Mouse (Mus musculus): ENCODE results near the gene Itga10.
A peak's percentile ranks its signal among the peaks of the same experiment; 100 is the strongest.
"Not testable (repeated sequence)": the region's sequence is repeated elsewhere in the genome, so short reads cannot be mapped to it uniquely, and the experiment has no call there.

Itga10 gene

DNA sequence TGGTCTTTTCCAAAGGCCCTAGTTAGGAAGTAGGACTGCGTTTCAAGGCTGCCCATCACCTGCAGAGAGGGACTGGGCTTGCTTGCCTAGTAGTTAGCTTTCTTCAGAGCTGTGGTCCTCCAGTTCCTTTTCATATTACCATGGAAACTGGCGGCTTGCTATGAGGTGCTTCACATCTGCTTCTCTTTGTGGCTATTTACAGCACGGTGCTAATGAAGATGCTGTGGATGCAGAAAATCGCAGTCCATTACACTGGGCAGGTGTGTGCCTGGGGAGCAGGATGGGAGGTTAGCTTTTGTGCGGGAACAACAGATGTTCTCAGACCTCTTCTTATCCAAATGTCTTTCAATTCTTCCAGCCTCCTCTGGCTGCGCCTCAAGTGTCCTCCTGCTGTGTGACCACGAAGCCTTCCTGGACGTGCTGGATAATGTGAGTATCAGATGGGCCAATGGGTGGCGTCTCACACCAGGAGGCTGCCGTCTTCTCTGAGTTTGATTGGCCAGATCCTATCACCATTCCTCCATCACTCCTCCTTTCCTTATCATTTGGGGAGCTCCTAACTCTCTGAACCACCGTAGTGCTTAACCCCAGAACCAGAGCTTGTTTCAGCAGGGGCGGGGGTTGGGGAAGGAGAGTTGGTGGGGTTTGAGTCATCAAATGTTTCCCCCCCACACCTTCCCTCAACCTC, 35.0 kb downstream of the Itga10 start:
- no peak for DNase-seq

DNA sequence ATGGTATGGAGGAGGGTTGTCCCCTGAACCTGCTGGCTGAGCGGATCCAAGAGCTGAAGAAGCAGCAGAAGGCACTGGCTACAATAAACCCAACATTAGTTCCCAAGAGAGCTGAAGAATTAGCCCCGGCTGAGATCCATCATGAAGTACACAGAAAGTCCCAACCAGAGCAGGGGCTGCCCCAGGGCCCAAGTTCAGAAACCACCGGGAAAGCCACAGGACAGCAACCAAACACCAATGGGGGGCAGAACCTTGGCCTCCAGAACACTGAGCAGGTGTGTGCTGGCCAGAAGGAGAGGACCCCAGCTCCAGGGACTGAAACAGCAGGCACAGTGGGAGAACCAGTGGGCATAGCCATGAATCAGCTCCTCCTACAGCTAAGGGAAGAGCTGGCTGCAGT, 38.1 kb downstream of the Itga10 start:
- DNase-seq = no peak

DNA sequence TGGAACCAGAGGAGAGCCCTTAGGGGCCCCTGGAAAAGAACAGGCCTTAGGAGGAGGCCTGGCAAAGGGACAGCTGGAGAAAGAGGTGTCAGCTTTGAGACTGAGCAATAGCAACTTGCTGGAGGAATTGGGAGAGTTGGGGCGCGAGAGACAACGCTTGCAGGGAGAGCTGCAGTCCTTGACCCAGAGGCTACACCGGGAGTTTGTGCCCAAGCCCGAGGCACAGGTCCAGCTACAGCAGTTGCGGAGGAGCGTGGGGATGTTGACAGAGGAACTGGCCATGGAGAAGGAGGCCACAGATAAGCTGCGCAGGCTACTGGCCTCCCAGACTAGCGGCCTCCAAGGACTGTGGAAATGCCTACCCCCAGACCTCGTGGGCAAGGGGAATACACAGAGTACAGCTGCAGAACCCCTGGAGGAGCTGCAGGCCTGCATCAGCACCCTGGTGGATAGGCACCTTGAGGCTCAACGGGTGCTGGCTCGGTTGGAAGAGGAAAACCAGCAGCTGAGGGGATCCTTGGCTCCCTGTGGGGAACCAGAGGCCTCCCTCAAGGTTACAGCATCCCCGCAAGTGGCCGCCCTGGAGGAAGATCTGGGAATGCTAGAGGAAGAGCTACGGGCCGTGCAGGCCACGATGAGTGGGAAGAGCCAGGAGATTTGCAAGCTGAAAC, 38.9 kb downstream of the Itga10 start:
- no peak for DNase-seq

- DNase-seq = no peak
Observed at GRCm38 (mm10) chr3:96684822-96685156, 39.4 kb downstream of the Itga10 start.

DNA sequence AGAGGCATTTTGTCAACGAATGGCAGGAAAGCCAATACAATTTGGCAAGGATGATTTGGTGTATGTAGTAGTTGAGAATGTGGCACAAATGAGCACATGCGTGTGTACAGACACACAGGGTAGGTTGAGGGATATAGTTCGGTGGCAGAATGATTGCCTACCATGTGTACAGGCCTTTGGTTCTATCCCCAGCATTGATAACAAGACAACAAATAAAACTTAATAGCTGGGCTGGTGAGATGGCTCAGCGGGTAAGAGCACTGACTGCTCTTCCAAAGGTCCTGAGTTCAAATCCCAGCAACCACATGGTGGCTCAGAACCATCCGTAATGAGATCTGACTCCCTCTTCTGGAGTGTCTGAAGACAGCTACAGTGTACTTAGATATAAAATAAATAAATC, 40.7 kb downstream of the Itga10 start:
- DNase-seq = not testable (repeated sequence)

- no peak for DNase-seq
Observed at GRCm38 (mm10) chr3:96688854-96689253, 43.5 kb downstream of the Itga10 start.

- no peak for DNase-seq
Observed at GRCm38 (mm10) chr3:96690298-96690697, 44.9 kb downstream of the Itga10 start.

DNA sequence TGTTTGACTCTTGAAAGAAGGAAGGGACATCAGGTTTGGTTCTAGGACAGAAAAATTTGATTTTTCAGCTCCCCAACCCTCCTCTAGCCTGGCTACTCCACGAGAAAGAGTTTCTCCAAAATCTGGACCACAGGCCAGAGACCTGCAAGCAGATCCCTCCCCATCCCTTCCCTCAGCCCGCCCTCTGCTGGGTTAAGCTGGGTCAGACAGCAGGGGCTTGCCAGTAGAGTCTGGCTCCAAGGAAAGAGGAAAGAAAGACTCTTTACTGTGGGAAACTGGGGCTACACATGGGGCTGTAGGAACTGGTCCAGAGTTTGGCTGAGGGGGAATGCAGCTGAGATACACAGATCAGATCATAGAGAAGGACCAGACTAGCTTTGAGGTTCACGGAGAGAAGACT, 47.1 kb downstream of the Itga10 start:
- DNase-seq = peak; percentile 81

- DNase-seq = no peak
Observed at GRCm38 (mm10) chr3:96693579-96693978, 48.2 kb downstream of the Itga10 start.

DNA sequence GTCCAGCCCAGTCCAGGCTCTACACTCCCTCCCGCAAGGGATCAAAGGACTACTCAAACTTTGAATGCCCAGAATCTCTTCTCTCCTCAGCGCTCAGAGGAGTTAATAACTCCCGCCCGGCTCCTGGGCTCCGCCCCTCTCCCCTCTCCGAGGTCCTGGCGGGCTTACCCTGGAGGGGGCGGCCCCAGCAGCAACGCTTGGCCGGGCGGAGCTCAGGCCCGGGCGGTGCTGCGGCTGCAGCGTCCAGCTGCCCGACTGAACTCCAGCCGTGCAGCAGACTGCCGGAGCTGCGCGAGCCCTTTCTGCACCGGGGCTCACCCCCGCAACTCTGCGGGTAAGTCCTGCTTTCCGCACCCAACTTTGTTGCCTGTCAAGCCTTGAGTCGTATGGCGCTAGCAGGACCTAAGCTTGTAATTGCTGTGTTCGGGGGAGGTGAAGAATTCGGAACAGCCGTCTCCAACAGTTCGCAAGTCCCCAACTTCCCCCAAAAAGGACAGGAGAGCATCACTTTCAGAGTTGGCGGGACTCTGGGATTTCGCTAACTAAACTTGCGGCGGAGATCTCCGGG, 50.9 kb downstream of the Itga10 start, which contains the start of gene Pias3:
TSS of gene Pias3 (plus strand) at position 187 of the 568 bp plus-strand sequence.
- DNase-seq = peak; percentile 95

DNA sequence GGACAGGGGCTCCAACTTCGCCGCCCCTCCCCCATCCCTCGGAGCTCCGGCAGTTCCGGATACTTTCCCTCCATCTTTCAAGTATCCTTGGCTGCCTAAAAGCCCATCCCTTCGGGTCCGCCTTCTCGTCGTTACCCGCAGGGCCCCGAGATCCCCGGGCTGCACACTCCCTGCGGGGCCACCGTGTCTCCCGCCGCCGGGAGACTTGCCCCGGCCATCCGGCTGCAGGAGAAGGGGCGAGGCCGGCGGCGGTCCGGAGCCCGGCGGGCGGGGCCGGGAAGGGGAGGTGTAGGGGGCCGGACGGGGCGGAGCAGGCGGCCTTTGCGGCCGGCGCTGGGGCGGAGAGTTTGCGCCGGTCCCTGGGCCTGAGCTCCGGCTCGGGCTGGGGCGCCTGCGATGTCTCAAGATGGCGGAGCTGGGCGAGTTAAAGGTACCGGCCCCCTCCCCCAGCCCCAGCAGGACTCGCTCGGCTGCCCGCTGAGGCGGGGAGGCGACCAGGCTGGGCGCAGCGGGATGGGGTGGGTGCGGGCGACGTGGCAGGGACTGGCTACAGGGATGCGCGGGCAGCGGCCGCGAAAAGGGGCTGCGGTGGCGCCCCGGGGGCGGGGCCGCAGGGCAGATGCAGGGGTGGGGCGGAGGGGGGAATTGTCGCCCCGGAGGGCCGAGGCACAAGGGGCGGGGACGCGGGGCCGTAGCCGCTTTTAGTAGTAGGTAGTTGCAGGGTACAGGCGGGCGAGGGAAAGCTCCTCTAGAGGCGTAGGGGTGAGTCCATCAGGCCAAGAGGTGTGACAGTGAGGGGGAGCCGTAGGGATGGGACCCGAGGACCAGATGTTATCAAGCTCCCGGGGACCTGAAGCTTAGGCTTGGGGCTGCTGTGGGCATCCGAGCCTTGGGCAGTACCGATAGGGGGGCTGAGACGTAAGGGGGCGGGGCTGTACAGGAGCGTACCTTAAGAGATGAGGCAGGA, 51.7 kb downstream of the Itga10 start:
- DNase-seq = peak; percentile 95

GRCm38 (mm10) chr3:96698993-96699690, 53.8 kb downstream of the Itga10 start:
- DNase-seq = no peak

DNA sequence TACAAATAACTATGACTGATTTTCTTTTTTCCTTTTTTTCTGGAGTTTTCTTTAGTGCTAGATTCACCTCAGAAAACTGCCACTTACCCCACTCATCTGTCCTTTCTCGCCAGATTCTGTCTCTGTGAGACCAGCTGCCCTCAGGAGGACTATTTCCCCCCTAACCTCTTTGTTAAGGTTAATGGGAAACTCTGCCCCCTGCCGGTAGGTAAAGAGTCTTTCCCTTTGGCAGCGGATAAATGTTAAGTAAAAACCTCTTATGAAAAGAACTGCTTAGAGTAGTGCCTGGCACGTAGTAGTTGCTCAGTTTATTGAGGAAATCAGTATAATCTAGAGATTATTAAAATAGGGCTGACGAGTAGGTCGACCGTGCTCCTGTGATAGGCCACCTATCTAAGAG, 55.0 kb downstream of the Itga10 start:
- peak; percentile 46 for DNase-seq

GRCm38 (mm10) chr3:96701003-96701402, 55.6 kb downstream of the Itga10 start:
- DNase-seq = no peak

DNA sequence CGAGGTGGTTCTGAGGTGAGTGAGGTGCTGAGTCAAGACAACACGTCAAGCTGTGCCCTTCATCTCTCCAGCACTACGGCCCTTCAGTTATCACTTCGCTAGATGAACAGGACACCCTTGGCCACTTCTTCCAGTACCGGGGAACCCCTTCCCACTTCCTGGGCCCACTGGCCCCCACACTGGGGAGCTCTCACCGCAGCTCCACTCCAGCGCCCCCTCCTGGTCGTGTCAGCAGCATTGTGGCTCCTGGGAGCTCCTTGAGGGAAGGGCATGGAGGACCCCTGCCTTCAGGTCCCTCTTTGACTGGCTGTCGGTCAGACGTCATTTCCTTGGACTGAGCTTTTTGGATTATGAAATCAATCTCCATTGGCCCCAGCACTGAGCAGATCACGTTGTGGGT, 59.4 kb downstream of the Itga10 start:
- DNase-seq = peak; percentile 41

GRCm38 (mm10) chr3:96706217-96706616, 60.8 kb downstream of the Itga10 start:
- DNase-seq = no peak

- DNase-seq = no peak
Observed at GRCm38 (mm10) chr3:96706984-96707383, 61.6 kb downstream of the Itga10 start.

GRCm38 (mm10) chr3:96707903-96708683, 62.7 kb downstream of the Itga10 start, which contains the start of gene Nudt17:
Gene Nudt17 (minus strand): TSS chr3:96708562.
- peak; percentile 86 for DNase-seq

DNA sequence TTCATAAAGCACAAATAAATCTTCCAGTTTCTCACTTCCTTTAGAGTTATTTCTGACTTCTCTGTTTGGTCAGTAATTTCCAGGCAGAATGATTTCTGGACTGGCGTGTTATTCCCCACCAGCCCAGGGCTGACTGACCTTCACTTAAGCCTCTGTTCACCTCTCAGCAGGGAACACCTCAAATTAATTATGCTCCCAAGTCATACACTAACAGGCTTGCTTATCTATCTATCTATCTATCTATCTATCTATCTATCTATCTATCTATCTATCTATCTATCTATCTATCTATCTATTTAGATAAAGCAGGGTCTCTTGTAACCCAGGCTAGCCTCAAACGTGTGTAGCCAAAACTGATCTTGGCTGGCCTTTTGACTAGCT, 63.3 kb downstream of the Itga10 start:
- DNase-seq = no peak

Measured in lung, postnatal 10 days (tissue).